Mouse (Mus musculus) 3134 (cell line): ENCODE results near the gene Arfip1.

Experiments used
- DNase-seq: peaks from one replicate; pipeline ENCODE4 v3.0.0-alpha.2; 2011; ENCODE audit warnings: low spot score; ENCODE audit not compliant: insufficient read length; ENCODE audit errors: extremely low read depth

The Arfip1 gene

GRCm38 (mm10) chr3:84492657-84493056 lies 89.8 kb downstream of the Arfip1 start:
- no peak for DNase-seq

GRCm38 (mm10) chr3:84492148-84492547 lies 90.3 kb downstream of the Arfip1 start:
- DNase-seq = no peak

- no peak for DNase-seq
These were observed 93.7 kb downstream of the Arfip1 start for GRCm38 (mm10) chr3:84488716-84489115.

- no peak for DNase-seq
These were observed 97.5 kb downstream of the Arfip1 start for GRCm38 (mm10) chr3:84484891-84485290.

- DNase-seq = no peak
These were observed 98.1 kb downstream of the Arfip1 start for GRCm38 (mm10) chr3:84484333-84484732.

GRCm38 (mm10) chr3:84482121-84482520 lies 100.3 kb downstream of the Arfip1 start:
- DNase-seq = no peak

- peak; percentile 39 for DNase-seq
These were observed 101.3 kb downstream of the Arfip1 start for GRCm38 (mm10) chr3:84481104-84481503.

- peak; percentile 84 for DNase-seq
These were observed 102.2 kb downstream of the Arfip1 start, which contains the start of gene Fhdc1 for GRCm38 (mm10) chr3:84480006-84480897. Fhdc1 (minus strand) TSS chr3:84480429.

- DNase-seq = peak; percentile 86
These were observed 103.0 kb downstream of the Arfip1 start for GRCm38 (mm10) chr3:84479293-84480005.

GRCm38 (mm10) chr3:84478896-84479292 lies 103.5 kb downstream of the Arfip1 start:
- no peak for DNase-seq

- no peak for DNase-seq
These were observed 104.2 kb downstream of the Arfip1 start for GRCm38 (mm10) chr3:84478195-84478594.

- no peak for DNase-seq
These were observed 104.9 kb downstream of the Arfip1 start for GRCm38 (mm10) chr3:84477498-84477897.

GRCm38 (mm10) chr3:84474981-84475775 lies 107.2 kb downstream of the Arfip1 start:
- no peak for DNase-seq

GRCm38 (mm10) chr3:84474398-84474797 lies 108.0 kb downstream of the Arfip1 start:
- DNase-seq = no peak

GRCm38 (mm10) chr3:84472955-84473354 lies 109.5 kb downstream of the Arfip1 start:
- no peak for DNase-seq

GRCm38 (mm10) chr3:84472527-84472926 lies 109.9 kb downstream of the Arfip1 start:
- DNase-seq = no peak

- no peak for DNase-seq
These were observed 111.3 kb downstream of the Arfip1 start for GRCm38 (mm10) chr3:84471146-84471545.

GRCm38 (mm10) chr3:84468111-84468453 lies 114.3 kb downstream of the Arfip1 start:
- DNase-seq = no peak

- no peak for DNase-seq
These were observed 114.9 kb downstream of the Arfip1 start for GRCm38 (mm10) chr3:84467419-84468110.

GRCm38 (mm10) chr3:84465822-84466500 lies 116.5 kb downstream of the Arfip1 start:
- no peak for DNase-seq
